Mouse (Mus musculus): ENCODE results near the gene Ccr6.
"Not testable (repeated sequence)": the region's sequence is repeated elsewhere in the genome, so short reads cannot be mapped to it uniquely, and the experiment has no call there.

The Ccr6 gene

GRCm38 (mm10) chr17:8233618-8234214 lies 2.1 kb upstream of the Ccr6 start:
- DNase-seq (ENCODE audit: low spot score in 2 of 2) = no peak

GRCm38 (mm10) chr17:8234537-8234936 lies 1.3 kb upstream of the Ccr6 start:
- DNase-seq (ENCODE audit: low spot score in 2 of 2) = no peak

- peak in 1 of 2 experiments; percentile 35 for DNase-seq (ENCODE audit: low spot score in 2 of 2)
These were observed 2.3 kb downstream of the Ccr6 start for GRCm38 (mm10) chr17:8238012-8238710.

- no peak for DNase-seq (ENCODE audit: low spot score in 2 of 2)
These were observed 3.7 kb downstream of the Ccr6 start for GRCm38 (mm10) chr17:8239561-8239960.

GRCm38 (mm10) chr17:8240517-8240916 lies 4.7 kb downstream of the Ccr6 start:
- no peak for DNase-seq (ENCODE audit: low spot score in 2 of 2)

- DNase-seq (ENCODE audit: low spot score in 2 of 2) = no peak
These were observed 5.8 kb downstream of the Ccr6 start for GRCm38 (mm10) chr17:8241645-8242044.

GRCm38 (mm10) chr17:8242186-8242585 lies 6.3 kb downstream of the Ccr6 start:
- no peak for DNase-seq (ENCODE audit: low spot score in 2 of 2)

- DNase-seq (ENCODE audit: low spot score in 2 of 2) = no peak
These were observed 8.3 kb downstream of the Ccr6 start for GRCm38 (mm10) chr17:8244124-8244523.

- no peak for DNase-seq (ENCODE audit: low spot score in 2 of 2)
These were observed 10.4 kb downstream of the Ccr6 start for GRCm38 (mm10) chr17:8246102-8246754.

- no peak for DNase-seq (ENCODE audit: low spot score in 2 of 2)
These were observed 15.9 kb downstream of the Ccr6 start for GRCm38 (mm10) chr17:8251704-8252103.

- DNase-seq (ENCODE audit: low spot score in 2 of 2) = no peak
These were observed 18.4 kb downstream of the Ccr6 start for GRCm38 (mm10) chr17:8254268-8254667.

- DNase-seq (ENCODE audit: low spot score in 2 of 2) = no peak
These were observed 19.1 kb downstream of the Ccr6 start for GRCm38 (mm10) chr17:8254914-8255313.

GRCm38 (mm10) chr17:8255583-8255982 lies 19.7 kb downstream of the Ccr6 start:
- DNase-seq (ENCODE audit: low spot score in 2 of 2) = no peak

- DNase-seq (ENCODE audit: low spot score in 2 of 2) = no peak
These were observed 21.1 kb downstream of the Ccr6 start for GRCm38 (mm10) chr17:8256982-8257381.

GRCm38 (mm10) chr17:8264638-8265037 lies 28.8 kb downstream of the Ccr6 start:
- not testable (repeated sequence) for DNase-seq (ENCODE audit: low spot score in 2 of 2)

GRCm38 (mm10) chr17:8272054-8272749 lies 36.4 kb downstream of the Ccr6 start:
- DNase-seq (ENCODE audit: low spot score in 2 of 2) = no peak

GRCm38 (mm10) chr17:8272951-8273350 lies 37.1 kb downstream of the Ccr6 start:
- no peak for DNase-seq (ENCODE audit: low spot score in 2 of 2)

GRCm38 (mm10) chr17:8276071-8276470 lies 40.2 kb downstream of the Ccr6 start:
- DNase-seq (ENCODE audit: low spot score in 2 of 2) = no peak

- no peak for DNase-seq (ENCODE audit: low spot score in 2 of 2)
These were observed 40.8 kb downstream of the Ccr6 start for GRCm38 (mm10) chr17:8276680-8277079.

- DNase-seq (ENCODE audit: low spot score in 2 of 2) = no peak
These were observed 41.4 kb downstream of the Ccr6 start for GRCm38 (mm10) chr17:8277266-8277665.

- DNase-seq (ENCODE audit: low spot score in 2 of 2) = no peak
These were observed 42.5 kb downstream of the Ccr6 start for GRCm38 (mm10) chr17:8278356-8278755.

- peak; percentile 50 to 76 for DNase-seq (ENCODE audit: low spot score in 2 of 2)
These were observed 47.1 kb downstream of the Ccr6 start, which contains the start of gene Mpc1 for GRCm38 (mm10) chr17:8282821-8283525. Mpc1 (plus strand) TSS chr17:8282904.

Measured in spleen, postnatal 4 days (tissue).